Mouse (Mus musculus): ENCODE data around the gene Stox2. TPM values are rescaled to one million over a fixed set of nuclear protein-coding genes. Genes with fewer than 3 reads are reported as not detected.

The Stox2 gene
- polyA plus RNA-seq, 1 experiment from 2014 or later, result 0.41 TPM

DNA sequence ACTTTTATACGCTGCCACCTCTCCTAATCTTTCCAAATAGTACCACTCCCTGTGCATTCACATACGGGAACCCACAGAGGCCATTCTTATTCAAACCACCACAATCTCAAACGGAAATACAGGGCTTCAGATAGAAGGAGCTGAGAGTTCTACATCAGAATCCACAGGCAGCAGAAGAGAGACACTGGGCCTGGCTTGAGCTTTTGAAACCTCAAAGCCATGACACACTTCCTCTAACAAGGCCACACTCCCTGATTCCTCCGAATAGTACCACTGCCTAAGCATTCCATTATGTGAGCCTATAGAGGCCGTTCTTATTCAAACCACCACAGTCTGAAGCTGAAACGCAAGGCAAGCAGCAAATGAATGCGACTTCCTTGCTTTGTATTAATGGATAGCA is 69.5 kb downstream of the Stox2 start:
- no peaks in the 10 kb centered on the region for H3K9me3 ChIP-seq (replicated peaks)
- no peaks in the 10 kb centered on the region for H3K36me3 ChIP-seq (replicated peaks)
- 68% methylated on average over 7 of the region's 7 CpGs for WGBS (ENCODE audit: insufficient replicate concordance)
- H3K4me2 ChIP-seq, result no peak overlapping the region
- no peaks in the 10 kb centered on the region for H3K4me1 ChIP-seq (replicated peaks)
- H3K4me3 ChIP-seq (replicated peaks), result no peak overlapping the region
- no peaks in the 10 kb centered on the region for H3K27me3 ChIP-seq
- no peak overlapping the region for H3K27ac ChIP-seq (replicated peaks)
- H3K9ac ChIP-seq, result no peak overlapping the region
- ATAC-seq (ENCODE audit: insufficient read depth), result no peak

- no peak overlapping the region for H3K4me2 ChIP-seq
- H3K27ac ChIP-seq (replicated peaks), result no peak overlapping the region
- no peak overlapping the region for H3K9ac ChIP-seq
- WGBS (ENCODE audit: insufficient replicate concordance), result 24% methylated on average over 7 of the region's 7 CpGs
- H3K27me3 ChIP-seq, result no peaks in the 10 kb centered on the region
- ATAC-seq (ENCODE audit: insufficient read depth), result no peak
- H3K4me3 ChIP-seq (replicated peaks), result no peak overlapping the region
- H3K36me3 ChIP-seq (replicated peaks), result no peaks in the 10 kb centered on the region
- no peaks in the 10 kb centered on the region for H3K4me1 ChIP-seq (replicated peaks)
- H3K9me3 ChIP-seq (replicated peaks), result no peaks in the 10 kb centered on the region
These were observed 72.4 kb downstream of the Stox2 start for GRCm38 (mm10) chr8:47373757-47374156.

GRCm38 (mm10) chr8:47371539-47371938 is 74.6 kb downstream of the Stox2 start:
- ATAC-seq (ENCODE audit: insufficient read depth), result no peak
- Histone ChIP-seq H3K9me3 (replicated peaks) (no peaks in the 10 kb centered on the region), H3K9ac (no peak overlapping the region), H3K27ac (replicated peaks) (no peak overlapping the region), H3K4me1 (replicated peaks) (no peaks in the 10 kb centered on the region), H3K4me3 (replicated peaks) (no peak overlapping the region), H3K36me3 (replicated peaks) (no peaks in the 10 kb centered on the region), H3K27me3 (no peaks in the 10 kb centered on the region), H3K4me2 (no peak overlapping the region)
- 55% methylated on average over 3 of the region's 3 CpGs for WGBS (ENCODE audit: insufficient replicate concordance)

DNA sequence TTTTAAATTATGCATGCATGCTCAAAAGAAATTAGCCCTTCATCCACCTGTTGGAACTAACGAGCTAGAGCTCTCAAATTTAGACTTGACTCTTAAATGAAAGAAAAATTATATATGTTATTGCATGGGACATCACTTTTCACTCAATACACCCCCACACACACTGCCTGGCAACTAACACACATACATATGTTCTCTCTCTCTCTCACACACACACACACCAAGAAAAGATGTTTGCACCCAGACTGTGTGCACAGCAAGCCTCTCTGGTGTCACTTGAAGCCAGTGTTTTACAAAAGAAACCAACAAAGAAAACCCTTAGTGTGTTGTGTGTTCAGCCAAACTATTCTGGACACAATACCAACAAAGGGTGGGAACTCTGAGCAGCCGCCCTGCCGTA is 75.1 kb downstream of the Stox2 start:
- WGBS (ENCODE audit: insufficient replicate concordance), result 78% methylated on average over 3 of the region's 3 CpGs
- H3K9me3 ChIP-seq (replicated peaks), result no peaks in the 10 kb centered on the region
- no peak overlapping the region for H3K9ac ChIP-seq
- H3K27me3 ChIP-seq, result no peaks in the 10 kb centered on the region
- H3K27ac ChIP-seq (replicated peaks), result no peak overlapping the region
- no peaks in the 10 kb centered on the region for H3K36me3 ChIP-seq (replicated peaks)
- no peak overlapping the region for H3K4me2 ChIP-seq
- no peaks in the 10 kb centered on the region for H3K4me1 ChIP-seq (replicated peaks)
- ATAC-seq (ENCODE audit: insufficient read depth), result no peak
- no peak overlapping the region for H3K4me3 ChIP-seq (replicated peaks)

GRCm38 (mm10) chr8:47370421-47371080 is 75.6 kb downstream of the Stox2 start:
- no peaks in the 10 kb centered on the region for H3K4me1 ChIP-seq (replicated peaks)
- H3K4me2 ChIP-seq, result no peak overlapping the region
- H3K27ac ChIP-seq (replicated peaks), result no peak overlapping the region
- no peaks in the 10 kb centered on the region for H3K9me3 ChIP-seq (replicated peaks)
- H3K27me3 ChIP-seq, result no peaks in the 10 kb centered on the region
- no peak overlapping the region for H3K9ac ChIP-seq
- 22% methylated on average over 15 of the region's 15 CpGs for WGBS (ENCODE audit: insufficient replicate concordance)
- ATAC-seq (ENCODE audit: insufficient read depth), result no peak
- H3K4me3 ChIP-seq (replicated peaks), result no peak overlapping the region
- no peaks in the 10 kb centered on the region for H3K36me3 ChIP-seq (replicated peaks)

DNA sequence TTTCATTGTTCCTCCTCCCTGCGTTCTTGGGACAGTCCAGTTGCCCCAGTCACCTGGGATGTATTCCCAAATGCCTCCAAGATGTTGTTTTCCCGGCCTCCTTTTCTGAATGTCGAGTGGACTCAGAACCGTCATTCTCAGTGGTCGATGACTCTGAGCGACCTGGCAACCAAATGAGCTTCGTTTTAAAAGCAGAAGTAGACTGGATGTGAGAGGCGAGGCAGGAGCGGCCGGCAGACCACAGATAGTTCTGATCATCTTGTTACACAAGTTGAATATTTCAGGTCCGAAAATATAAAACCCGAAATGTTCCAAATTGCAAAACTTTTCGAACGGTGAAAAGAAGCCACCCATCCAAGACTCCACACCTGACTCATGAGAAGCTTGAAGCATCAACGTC is 76.2 kb downstream of the Stox2 start:
- Histone ChIP-seq H3K27ac (replicated peaks) (no peak overlapping the region), H3K36me3 (replicated peaks) (no peaks in the 10 kb centered on the region), H3K4me2 (no peak overlapping the region), H3K27me3 (no peaks in the 10 kb centered on the region), H3K4me3 (replicated peaks) (no peak overlapping the region), H3K4me1 (replicated peaks) (no peaks in the 10 kb centered on the region), H3K9me3 (replicated peaks) (no peaks in the 10 kb centered on the region), H3K9ac (no peak overlapping the region)
- WGBS (ENCODE audit: insufficient replicate concordance), result 52% methylated on average over 15 of the region's 15 CpGs
- ATAC-seq (ENCODE audit: insufficient read depth), result no peak

GRCm38 (mm10) chr8:47369044-47369769 is 77.0 kb downstream of the Stox2 start:
- Histone ChIP-seq H3K4me3 (replicated peaks) (no peak overlapping the region), H3K9me3 (replicated peaks) (no peaks in the 10 kb centered on the region), H3K4me2 (no peak overlapping the region), H3K27ac (replicated peaks) (no peak overlapping the region), H3K4me1 (replicated peaks) (no peaks in the 10 kb centered on the region), H3K27me3 (no peaks in the 10 kb centered on the region), H3K36me3 (replicated peaks) (no peaks in the 10 kb centered on the region), H3K9ac (no peak overlapping the region)
- WGBS (ENCODE audit: insufficient replicate concordance), result 66% methylated on average over 16 of the region's 16 CpGs
- no peak for ATAC-seq (ENCODE audit: insufficient read depth)

DNA sequence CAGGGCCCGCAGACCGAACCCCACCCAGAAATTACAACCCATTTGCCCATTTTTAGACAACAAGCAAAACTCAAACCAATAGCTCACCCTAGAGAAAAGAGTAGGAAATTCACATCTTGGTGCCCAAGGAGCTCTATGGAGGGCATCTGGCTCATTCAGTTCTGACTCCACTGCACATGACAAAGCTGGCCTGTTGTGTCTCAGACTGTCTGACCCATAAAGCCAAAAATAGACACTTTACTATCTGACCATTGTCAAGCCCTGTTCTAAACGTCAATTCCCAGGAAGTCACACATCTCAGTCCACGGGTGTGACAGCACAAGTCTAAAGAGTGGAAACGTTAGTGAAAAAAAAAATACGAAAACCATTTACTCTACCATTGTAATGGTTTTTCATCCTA is 79.1 kb downstream of the Stox2 start:
- ATAC-seq (ENCODE audit: insufficient read depth), result no peak
- H3K4me1 ChIP-seq (replicated peaks), result no peaks in the 10 kb centered on the region
- 48% methylated on average over 6 of the region's 6 CpGs for WGBS (ENCODE audit: insufficient replicate concordance)

DNA sequence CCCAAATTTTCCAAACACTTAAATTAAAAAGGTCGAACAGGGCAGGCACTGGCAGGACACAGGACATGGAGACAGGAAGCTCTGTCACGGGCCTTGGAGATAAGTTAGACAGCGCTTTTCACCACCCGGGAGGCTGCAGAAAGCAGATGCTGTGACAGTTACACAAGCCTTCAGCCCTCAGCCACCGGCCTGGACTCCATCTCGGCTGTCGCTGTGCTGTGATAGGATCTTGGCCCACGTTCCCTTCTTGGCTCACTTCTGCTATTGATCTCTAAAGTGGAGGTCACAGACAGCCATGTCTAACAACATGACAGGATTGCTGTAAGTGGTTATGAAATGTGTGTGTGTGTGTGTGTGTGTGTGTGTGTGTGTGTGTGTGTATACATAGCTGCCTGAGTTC is 82.9 kb downstream of the Stox2 start:
- Histone ChIP-seq H3K4me3 (replicated peaks) (no peak overlapping the region), H3K27ac (replicated peaks) (no peak overlapping the region), H3K27me3 (no peaks in the 10 kb centered on the region), H3K9ac (no peak overlapping the region), H3K4me1 (replicated peaks) (no peaks in the 10 kb centered on the region), H3K9me3 (replicated peaks) (no peaks in the 10 kb centered on the region), H3K4me2 (no peak overlapping the region), H3K36me3 (replicated peaks) (no peaks in the 10 kb centered on the region)
- ATAC-seq (ENCODE audit: insufficient read depth), result no peak
- 9% methylated on average over 8 of the region's 8 CpGs for WGBS (ENCODE audit: insufficient replicate concordance)

More for the DNA sequence above, 79.1 kb downstream of the Stox2 start:
- Histone ChIP-seq H3K27me3 (no peaks in the 10 kb centered on the region), H3K9ac (no peak overlapping the region), H3K4me2 (no peak overlapping the region), H3K27ac (replicated peaks) (no peak overlapping the region), H3K4me3 (replicated peaks) (no peak overlapping the region), H3K9me3 (replicated peaks) (no peaks in the 10 kb centered on the region), H3K36me3 (replicated peaks) (no peaks in the 10 kb centered on the region)

GRCm38 (mm10) chr8:47355340-47355906 is 90.7 kb downstream of the Stox2 start:
- Histone ChIP-seq H3K4me1 (replicated peaks) (no peaks in the 10 kb centered on the region), H3K27me3 (no peaks in the 10 kb centered on the region), H3K36me3 (replicated peaks) (no peaks in the 10 kb centered on the region), H3K4me2 (no peak overlapping the region), H3K9me3 (replicated peaks) (no peaks in the 10 kb centered on the region), H3K4me3 (replicated peaks) (no peak overlapping the region), H3K9ac (no peak overlapping the region), H3K27ac (replicated peaks) (no peak overlapping the region)
- ATAC-seq (ENCODE audit: insufficient read depth), result no peak
- 64% methylated on average over 8 of the region's 8 CpGs for WGBS (ENCODE audit: insufficient replicate concordance)

GRCm38 (mm10) chr8:47354523-47355168 is 91.5 kb downstream of the Stox2 start:
- no peak overlapping the region for H3K4me3 ChIP-seq (replicated peaks)
- no peak overlapping the region for H3K4me2 ChIP-seq
- ATAC-seq (ENCODE audit: insufficient read depth), result no peak
- H3K9me3 ChIP-seq (replicated peaks), result no peaks in the 10 kb centered on the region
- H3K27me3 ChIP-seq, result no peaks in the 10 kb centered on the region
- no peak overlapping the region for H3K9ac ChIP-seq
- no peak overlapping the region for H3K27ac ChIP-seq (replicated peaks)
- no peaks in the 10 kb centered on the region for H3K4me1 ChIP-seq (replicated peaks)
- WGBS (ENCODE audit: insufficient replicate concordance), result 61% methylated on average over 12 of the region's 12 CpGs
- no peaks in the 10 kb centered on the region for H3K36me3 ChIP-seq (replicated peaks)
